Mouse (Mus musculus): ENCODE results near the gene Uprt.

Uprt gene

GRCm38 (mm10) chrX:104482572-104483443 lies at the start of gene Uprt:
TSS of gene Uprt (plus strand) at chrX:104482818.
- in situ Hi-C loops (cut with MboI, MseI) = no loop called here

- in situ Hi-C loops (cut with MboI, MseI) = no loop called here
Measured at GRCm38 (mm10) chrX:104433456-104433855, 49.2 kb upstream of the Uprt start.

GRCm38 (mm10) chrX:104452433-104452832 lies 30.2 kb upstream of the Uprt start:
- in situ Hi-C loops (cut with MboI, MseI) = no loop called here

DNA sequence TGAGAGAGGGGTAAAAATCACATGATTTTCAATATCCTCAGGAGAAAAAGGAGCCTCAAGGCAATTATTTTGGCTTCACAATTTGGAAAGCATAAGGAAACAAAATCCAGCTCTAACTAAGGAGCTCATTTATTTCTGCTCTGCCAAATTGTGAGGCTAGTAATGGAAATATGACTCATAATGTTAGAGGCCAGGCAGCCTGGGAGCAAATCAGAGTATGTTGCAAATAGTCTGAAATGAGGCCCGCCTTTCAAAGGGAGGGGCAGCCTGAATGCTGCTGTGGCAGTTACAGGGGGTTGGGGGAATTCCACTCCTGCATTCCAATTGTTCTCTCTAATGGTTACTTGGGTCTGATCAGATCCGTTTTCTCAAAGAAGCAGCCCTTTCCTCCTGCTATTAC lies 20.9 kb upstream of the Uprt start:
- in situ Hi-C loops (cut with MboI, MseI) = no loop called here

- in situ Hi-C loops (cut with MboI, MseI) = no loop called here
Measured at GRCm38 (mm10) chrX:104464376-104464775, 18.2 kb upstream of the Uprt start.

- in situ Hi-C loops (cut with MboI, MseI) = no loop called here
Measured at GRCm38 (mm10) chrX:104478041-104478440, 4.6 kb upstream of the Uprt start.

DNA sequence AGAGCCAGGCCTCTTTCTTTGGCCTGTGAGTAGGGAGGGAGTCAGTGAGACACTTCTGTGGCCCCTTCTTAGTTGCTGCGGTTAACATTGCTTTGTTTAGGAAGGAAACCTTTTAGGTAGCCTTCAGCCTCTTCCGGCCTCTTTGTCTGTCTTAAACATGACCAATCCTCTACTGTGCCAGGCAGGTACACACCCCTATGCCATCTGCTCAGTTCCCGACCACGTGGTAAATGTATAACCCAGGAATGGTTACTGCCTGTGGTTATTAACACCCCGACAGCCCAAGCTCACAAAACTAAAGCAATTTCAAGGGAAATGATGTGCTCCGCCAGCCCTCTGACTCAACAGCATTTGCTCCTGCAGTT lies 808 bp downstream of the Uprt start:
- in situ Hi-C loops (cut with MboI, MseI) = no loop called here

- in situ Hi-C loops (cut with MboI, MseI) = loop anchor here in 1 of 2 experiments (5.0 kb wide), 1 partner anchor 58 kb away; no protein-coding TSS in a partner anchor
Measured at GRCm38 (mm10) chrX:104485596-104485995, 3.0 kb downstream of the Uprt start.

DNA sequence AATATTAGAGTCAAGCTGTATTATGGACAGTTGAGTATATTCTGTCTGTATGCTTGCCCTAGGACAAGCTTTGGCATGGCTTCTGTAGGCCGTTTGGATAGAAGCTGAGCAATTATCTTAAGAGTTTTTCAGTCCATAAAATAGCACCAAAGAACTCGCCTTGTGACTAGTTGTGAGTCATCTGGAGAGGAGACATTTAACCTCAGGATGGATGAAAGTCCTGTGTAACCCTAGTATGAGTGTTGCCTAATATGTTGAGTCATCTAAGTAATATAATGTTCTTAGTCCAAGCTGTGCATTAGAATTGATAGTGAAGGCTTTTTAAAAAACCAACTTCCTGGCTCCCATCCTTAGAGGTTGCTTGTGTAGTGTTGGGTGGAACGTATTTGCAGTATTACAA lies 5.4 kb downstream of the Uprt start:
- in situ Hi-C loops (cut with MboI, MseI) = loop anchor here in 1 of 2 experiments (5.0 kb wide), 1 partner anchor 61 kb away; no protein-coding TSS in a partner anchor

- in situ Hi-C loops (cut with MboI, MseI) = loop anchor here in 1 of 2 experiments (5.0 kb wide), 1 partner anchor 62 kb away; no protein-coding TSS in a partner anchor
Measured at GRCm38 (mm10) chrX:104488870-104489467, 6.4 kb downstream of the Uprt start.

GRCm38 (mm10) chrX:104489626-104490355 lies 7.2 kb downstream of the Uprt start:
- in situ Hi-C loops (cut with MboI, MseI) = loop anchor here in 1 of 2 experiments (5.0 kb wide), 1 partner anchor 62 kb away; no protein-coding TSS in a partner anchor

- in situ Hi-C loops (cut with MboI, MseI) = no loop called here
Measured at GRCm38 (mm10) chrX:104501765-104502164, 19.1 kb downstream of the Uprt start.

DNA sequence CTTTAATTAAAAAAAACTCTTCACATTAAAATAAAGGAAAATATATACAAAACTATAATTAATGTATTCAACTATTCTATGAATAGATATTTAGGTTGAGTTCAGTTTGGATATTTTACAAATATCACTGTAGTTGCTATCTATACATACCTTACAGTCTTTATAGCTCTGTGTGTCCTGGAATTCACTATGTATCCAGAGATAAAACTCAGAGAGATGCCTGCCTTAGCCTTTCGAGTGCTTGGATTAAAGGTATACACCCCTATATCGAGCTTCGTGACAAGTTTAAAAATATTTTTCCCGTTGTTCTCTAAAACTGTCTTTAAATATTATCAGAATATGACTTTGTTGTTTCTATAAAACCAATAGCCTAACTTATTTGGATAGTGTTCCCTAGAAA lies 60.0 kb downstream of the Uprt start:
- in situ Hi-C loops (cut with MboI, MseI) = no loop called here

DNA sequence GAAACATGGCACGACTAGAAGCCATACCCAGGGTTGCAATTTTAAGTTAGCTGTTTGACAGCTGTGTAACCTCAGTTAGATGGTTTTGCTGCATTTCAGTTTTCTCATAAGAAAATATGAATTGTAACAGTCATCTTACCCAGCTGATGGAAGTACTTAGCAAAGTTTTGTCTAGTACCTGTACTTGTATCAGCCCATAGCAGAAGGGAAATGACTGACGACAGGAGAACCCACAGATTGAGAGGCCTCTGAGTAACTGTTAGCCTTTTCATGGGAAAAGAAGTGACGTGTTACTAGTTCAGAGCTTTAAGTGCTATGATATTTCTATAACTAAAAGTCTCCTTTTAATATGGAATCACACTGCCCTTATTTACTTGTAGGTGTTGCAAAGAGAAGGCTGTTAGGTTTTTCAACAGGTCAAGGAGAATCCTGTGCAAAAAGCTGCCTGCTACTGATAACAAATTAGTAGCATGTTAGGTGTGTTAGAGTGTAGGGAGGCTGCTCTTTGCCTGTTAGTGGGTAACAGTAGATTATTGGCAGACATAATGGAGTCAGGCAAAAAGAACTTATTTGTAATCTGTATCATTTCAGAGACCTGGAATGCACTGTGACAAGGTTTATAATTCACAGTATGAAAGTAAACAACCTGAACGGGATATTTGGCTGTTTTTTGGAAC lies 61.4 kb downstream of the Uprt start:
- in situ Hi-C loops (cut with MboI, MseI) = no loop called here

DNA sequence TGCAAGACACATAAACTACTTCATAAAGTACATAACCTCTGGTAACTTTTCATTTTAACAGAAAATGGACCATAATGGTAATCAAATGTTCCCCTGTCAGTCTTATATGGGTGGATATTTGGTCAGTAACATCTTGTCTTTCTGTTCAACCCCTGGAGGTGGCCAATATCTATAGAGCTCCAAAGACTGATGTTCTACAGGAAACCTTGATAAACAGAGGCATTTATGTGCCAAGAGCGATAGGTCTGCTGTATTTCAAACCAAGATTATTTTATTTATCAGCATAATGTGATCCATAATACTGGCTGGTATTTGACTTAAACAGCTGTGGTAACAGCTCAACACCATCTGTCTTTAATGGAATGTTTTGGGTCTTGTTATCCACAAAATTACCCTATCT lies 62.7 kb downstream of the Uprt start:
- in situ Hi-C loops (cut with MboI, MseI) = no loop called here

All from T-helper 17 cell (primary cell).